Mouse (Mus musculus): Measurements from ENCODE around the gene Serpinb2.

- TF ChIP-seq CTCF (IDR thresholded peaks at IDR 0.05; ENCODE audit: low read depth) (no peak), EP300 (optimal IDR thresholded peaks at IDR 0.05) (no peak)
These were observed 71.7 kb downstream of the Serpinb2 start for GRCm38 (mm10) chr1:107582900-107583299.

Measured in stomach, postnatal 0 days (tissue).